Mouse (Mus musculus) heart, adult 8-10 months (tissue): ENCODE results near the gene Dcaf7. TPM values are rescaled to one million over a fixed set of nuclear protein-coding genes. Genes with fewer than 3 reads are reported as not detected.
"Not testable (repeated sequence)": the region's sequence is repeated elsewhere in the genome, so short reads cannot be mapped to it uniquely, and the experiment has no call there.

Experiments
- DNase-seq: peaks from one replicate; pipeline ENCODE4 v3.0.0; 2022; ENCODE audit warnings: low spot score
- total RNA-seq, 4 experiments: library from RNA; stranded (reverse); gene quantifications; 2 replicates each; pipeline ENCODE4 v1.2.4; 2022

The Dcaf7 gene
- total RNA-seq, 4 experiments from 2014 or later: 35.1 to 41.9 (median 38.4) TPM

DNA sequence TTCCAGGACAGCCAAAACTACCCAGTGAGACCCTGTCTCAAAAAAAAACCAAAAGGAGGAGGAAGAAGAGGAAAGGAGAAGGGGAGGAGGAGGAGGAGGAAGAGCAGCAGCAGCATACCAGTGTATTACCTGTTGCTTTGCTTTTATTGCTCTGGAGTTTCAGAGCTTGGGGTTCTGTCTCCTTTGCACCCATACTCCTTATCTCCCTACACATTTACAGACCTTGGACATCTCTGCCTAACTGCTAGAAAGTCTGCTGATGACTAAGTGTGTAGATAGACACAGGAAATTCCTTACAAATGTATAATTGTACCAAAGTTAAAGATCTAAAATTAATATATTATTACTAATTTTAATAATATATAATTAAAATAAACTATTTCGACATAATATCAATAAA, 8.6 kb downstream of the Dcaf7 start:
- no peak for DNase-seq

DNA sequence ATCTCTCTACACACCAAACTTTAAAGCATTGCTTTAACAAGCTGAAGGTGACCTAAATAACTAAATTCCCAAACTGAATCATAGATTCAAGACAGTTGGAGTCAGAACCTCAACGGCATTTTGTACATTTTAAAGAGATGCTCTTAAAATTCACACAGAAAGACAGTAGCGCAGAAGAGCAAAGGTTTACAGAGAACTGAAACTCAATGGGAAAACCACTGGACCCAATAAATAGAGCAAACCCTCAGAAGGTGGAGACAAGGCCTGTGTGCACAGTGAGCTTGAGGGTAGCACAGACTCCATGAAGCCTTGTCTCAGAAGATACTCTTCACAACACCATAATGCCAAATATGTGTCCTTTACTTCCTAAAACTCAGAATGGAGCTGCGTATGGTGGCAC, 9.1 kb downstream of the Dcaf7 start:
- no peak for DNase-seq

DNA sequence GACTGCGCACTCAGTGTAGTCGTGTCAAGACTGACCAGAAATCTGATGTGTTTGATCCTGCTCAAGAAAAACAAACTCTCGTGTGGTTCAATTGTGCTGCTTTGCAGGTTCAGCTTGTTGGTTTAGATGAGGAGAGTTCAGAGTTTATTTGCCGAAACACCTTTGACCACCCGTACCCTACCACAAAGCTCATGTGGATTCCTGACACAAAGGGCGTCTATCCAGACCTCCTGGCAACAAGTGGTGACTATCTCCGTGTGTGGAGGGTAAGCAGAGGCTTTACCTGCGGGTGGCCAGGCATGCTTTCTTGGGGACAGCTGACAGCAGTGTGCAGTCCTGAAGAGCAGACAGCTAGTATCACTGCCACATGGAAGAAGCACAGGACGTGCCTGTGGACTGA, 9.9 kb downstream of the Dcaf7 start:
- no peak for DNase-seq

DNA sequence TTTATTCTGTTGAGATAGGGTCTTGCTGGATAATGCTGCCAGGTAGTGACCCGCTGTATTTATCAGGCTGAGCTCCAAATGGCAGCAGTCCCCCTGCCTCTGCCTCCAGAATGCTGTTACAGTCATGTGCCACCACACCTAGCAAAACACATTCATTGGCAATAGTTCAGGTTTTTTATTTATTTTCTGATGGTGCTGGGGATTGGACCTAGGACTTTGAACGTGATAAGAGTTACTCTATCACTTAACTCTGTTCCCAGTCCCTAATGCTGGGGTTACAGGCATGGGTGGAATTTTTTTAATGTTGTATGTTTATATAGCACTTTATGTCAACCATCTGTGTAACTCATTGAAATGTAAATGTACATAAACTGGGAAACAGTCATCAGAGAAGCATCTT, 17.2 kb downstream of the Dcaf7 start:
- DNase-seq: no peak

DNA sequence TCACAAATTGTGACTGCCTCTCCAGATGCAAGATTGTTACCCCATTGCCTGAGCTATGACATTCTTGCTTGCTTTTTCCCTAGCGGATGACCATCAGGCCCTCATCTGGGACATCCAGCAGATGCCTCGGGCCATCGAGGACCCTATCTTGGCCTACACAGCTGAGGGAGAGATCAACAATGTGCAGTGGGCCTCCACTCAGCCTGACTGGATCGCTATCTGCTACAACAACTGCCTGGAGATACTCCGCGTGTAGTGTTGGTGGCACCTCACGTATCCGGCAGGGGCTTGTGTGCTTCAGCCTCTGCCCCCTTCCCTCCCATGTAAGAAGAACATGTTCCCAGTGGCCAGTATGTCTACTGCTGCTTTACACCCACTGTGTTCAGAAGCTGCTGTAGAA, 17.9 kb downstream of the Dcaf7 start:
- DNase-seq: no peak

DNA sequence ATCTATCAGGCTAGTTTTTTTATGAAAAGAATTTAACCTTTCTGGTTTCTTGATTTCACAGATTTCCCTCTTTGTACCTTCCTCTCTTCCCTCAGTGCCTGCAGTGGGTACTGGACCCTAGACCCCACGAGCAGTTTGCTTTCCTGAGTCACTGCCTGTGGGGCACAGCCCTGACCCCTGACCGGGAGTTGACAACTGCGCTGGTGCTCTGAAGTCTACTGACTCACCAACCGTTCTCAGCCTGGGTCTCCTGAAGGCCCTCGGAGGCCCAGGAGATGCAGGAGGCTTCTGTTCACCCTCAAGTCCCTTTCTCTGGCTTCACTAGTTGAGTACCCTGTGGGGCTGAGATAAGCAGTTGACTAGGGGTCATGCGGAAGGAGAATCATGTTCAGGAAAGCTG, 18.7 kb downstream of the Dcaf7 start:
- DNase-seq: no peak

DNA sequence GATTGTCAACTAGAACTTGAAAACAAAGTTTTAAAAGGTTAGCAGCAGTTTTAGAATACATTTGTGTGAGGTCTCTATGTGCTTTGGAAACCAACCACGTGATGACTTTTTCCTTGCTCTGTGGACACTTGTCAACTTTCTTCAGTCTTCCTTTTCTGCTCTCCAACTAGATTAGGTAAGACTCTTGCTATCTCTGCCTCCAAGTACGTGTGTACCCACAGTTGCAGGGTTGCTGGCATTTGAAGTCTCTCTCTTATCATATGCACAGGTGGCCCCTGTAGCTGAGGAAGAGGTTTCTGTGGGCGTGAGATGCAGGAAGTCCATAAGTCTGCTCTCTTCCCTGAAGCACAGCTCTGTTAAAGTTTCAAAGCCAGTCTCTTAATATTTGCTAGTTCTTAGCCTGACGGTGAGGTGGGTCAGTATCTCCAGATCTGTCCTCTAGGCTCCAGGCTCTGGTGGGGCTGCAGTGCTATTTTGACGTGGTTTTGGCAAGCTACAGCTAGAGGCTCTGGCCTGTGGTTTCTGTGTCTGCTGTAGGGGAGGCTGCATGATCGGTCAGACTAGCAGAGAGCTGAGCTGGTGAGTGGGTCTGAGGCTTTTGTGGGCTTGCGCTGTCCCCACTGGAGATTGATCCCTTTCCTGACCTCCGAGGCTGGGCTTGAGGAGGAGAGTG, 20.3 kb downstream of the Dcaf7 start:
- no peak for DNase-seq

DNA sequence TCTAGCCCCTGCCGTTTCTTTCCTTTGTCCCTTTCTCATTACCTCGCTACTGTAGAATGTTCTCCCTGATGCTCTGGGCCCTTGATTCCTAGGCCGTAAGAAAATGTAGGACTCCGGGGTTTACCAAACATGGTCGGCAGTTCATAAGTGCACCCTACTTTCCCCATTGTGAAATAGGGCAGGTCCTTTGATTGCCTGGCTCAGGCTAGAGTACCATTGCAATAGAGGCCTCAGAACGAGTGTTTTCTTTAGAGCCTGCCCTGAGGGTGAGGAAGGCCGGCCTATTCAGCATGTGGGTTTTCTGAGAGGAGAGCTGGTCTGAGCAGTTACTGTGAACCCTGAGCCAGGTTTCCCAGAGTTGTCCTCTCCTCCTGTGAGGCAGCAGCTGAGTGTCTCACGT, 21.3 kb downstream of the Dcaf7 start:
- no peak for DNase-seq

DNA sequence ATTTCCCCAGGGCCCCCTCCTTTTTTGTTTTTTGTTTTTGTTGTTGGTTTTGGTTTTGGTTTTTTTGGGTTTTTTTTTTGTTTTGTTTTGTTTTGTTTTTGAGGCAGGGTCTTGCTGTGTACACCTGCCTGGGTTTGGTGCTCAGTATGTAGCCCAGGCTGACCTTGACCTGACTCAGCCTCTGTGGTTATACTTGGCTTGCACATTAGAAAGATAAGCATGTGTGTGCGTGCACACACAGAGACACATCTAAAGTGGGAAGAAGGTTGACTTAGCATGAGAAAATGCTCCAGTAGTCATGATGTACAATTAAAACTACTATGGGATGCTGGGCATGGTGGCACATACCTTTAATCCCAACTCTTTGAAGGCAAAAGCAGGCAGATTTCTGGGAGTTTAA, 23.9 kb downstream of the Dcaf7 start:
- no peak for DNase-seq

DNA sequence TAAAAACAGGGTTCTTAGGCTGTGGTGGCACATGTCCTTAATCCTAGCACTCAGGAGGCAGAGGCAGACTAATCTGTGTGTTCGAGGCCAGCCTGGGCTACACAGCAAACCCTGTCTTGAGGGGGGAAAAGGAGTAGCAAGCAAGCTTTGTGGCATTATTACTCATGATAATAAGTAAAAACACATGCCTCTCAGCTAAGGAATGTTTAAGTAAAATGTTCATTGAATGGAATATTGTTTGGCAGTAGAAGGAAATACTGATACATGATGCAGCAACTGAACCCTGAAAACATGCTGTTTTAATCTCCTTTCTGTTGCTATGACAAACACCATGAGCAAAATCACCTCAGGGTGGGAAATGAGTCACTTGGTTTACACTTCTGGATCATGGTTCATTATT, 24.6 kb downstream of the Dcaf7 start:
- DNase-seq: no peak

DNA sequence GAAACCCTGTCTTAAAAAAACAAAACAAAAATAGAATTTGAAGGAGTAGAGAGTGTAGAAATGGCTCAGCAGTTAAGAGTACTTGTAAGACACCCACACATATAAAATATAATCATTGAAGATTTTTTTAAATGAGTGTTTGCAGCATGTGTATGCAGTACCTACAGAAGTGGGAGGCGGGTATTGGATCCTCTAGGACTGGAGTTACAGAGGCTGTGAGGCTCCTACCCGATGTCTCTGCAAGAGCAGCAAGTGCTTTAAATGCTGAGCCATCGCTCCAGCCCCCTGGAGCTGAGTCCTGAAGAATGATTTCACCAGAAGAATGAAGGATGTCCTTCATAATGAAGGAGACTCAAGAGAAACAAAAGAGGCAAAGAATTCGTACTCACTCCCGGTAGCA, 27.1 kb downstream of the Dcaf7 start:
- DNase-seq: no peak

DNA sequence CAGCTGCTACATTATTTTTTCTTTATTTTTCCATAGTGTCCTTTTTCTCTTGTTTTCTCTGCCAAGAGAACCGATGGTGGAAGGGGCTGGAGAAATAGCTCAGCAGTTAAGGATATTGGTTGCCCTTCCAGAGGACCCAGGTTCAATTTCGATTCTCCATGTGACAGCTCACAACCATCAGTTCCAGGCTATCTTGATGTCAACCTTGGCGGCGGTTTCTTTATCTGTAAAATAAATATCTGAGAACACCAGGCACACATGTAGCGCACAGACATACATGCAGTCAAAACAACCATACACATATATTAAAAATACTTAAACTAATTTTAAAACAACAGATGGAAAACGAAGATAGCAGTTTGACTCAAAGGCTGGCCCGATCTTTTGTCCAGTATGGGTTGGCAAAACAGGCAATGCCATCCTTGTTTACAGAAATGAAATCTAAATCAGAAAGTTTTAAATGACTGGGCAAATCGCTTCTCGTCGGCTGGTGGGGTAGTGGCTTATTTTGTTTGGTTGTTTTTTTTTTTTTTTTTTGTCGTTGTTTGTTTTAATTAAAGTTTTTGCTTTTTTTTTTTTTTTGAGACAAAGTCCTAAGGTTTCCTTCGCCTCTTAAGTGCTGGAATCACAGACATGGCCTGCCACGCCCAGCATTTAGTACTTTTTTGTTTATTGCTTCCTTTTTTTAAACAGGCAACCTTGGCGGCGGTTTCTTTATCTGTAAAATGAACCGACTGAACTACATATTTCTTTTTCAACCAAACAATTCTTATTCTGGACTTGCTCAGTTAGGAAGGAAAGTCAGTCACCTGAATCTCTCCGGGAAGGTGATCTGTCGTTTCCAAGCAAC, 28.6 kb downstream of the Dcaf7 start:
- DNase-seq: no peak

DNA sequence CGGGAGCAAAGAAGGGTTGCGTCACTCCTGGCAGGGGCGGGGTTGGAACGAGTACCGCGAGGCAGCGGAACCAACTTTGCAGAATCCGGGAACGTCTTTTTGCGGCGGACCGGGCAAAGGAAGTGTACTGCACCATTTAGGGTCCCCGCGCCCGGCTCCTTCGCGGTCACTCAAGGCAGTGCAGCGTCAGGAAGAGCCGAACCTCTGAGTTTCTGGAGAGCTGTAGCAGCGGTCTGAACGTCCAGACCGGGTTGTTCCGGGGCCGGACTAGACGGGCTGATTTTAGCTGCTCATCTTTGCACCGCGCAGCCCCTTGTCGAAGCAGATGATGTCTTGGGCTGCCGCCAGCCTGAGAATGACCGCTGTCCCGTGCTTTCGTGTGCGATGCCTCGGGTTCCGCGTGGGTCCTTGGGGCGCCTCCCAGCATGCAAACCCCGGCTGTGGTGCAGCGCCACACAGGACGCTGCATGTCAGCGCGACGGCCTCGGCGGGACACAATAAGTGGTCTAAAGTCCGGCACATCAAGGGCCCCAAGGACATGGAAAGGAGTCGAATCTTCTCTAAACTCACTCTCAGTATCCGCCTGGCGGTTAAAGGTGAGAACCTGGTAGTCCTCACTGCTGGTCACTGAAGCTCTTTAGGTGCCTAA, 29.4 kb downstream of the Dcaf7 start, which contains the start of gene Taco1:
Taco1 (plus strand) TSS at position 139 of the 649 bp plus-strand sequence.
- peak; percentile 96 for DNase-seq

DNA sequence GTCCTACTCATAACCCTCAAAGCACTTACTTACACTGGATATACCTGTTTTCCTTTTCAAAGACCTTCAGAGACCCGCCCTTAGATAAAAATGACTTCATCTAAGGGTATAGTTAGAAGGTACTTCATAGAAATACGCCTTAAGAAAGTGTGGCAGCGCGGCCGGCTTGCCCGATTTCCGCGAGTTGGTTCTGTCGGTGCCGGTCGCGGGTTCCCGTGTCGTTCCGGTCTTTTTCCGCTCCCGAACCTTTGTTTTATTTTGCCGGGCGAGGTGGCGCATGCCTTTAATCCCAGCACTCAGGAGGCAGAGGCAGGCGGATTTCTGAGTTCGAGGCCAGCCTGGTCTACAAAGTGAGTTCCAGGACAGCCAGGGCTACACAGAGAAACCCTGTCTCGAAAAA, 29.9 kb downstream of the Dcaf7 start:
- DNase-seq: not testable (repeated sequence)

DNA sequence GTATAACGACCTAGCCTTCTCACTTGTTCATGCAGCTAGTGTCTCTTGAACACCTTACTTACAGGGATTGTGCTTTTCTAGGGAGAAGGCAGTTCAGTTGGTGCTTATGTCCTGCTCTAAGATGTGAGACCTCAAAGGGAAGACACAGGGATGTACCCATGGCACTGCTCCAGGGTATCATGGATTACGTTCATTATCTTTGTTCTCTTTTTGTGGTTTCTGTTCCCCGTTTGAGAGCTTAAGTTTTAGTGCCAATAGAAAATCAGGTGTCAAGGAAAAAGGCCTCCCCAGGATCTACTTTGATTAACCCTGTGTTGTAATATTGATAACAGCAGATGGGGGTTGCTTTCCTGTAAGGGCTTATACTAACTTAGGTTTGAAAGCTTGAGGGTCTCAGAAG, 37.1 kb downstream of the Dcaf7 start:
- no peak for DNase-seq

DNA sequence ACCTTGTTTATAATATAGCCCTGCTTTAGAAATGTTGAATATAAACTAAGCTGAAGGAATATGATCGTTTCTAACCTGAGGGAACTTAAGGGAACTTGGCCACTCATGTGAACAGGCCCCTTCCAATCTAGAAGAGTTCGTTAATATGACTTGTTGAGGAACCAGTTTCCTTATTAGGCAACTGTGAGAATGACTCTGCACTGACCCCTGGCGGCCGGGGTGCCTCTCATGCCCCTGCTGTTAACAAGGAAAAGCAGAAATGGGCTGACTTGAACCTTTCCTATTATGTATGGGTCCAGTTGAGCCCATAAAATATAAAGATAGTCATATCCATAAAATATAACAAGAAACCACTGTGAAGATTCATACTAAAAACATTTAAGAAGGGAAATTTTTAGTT, 39.6 kb downstream of the Dcaf7 start:
- DNase-seq: peak; percentile 63

DNA sequence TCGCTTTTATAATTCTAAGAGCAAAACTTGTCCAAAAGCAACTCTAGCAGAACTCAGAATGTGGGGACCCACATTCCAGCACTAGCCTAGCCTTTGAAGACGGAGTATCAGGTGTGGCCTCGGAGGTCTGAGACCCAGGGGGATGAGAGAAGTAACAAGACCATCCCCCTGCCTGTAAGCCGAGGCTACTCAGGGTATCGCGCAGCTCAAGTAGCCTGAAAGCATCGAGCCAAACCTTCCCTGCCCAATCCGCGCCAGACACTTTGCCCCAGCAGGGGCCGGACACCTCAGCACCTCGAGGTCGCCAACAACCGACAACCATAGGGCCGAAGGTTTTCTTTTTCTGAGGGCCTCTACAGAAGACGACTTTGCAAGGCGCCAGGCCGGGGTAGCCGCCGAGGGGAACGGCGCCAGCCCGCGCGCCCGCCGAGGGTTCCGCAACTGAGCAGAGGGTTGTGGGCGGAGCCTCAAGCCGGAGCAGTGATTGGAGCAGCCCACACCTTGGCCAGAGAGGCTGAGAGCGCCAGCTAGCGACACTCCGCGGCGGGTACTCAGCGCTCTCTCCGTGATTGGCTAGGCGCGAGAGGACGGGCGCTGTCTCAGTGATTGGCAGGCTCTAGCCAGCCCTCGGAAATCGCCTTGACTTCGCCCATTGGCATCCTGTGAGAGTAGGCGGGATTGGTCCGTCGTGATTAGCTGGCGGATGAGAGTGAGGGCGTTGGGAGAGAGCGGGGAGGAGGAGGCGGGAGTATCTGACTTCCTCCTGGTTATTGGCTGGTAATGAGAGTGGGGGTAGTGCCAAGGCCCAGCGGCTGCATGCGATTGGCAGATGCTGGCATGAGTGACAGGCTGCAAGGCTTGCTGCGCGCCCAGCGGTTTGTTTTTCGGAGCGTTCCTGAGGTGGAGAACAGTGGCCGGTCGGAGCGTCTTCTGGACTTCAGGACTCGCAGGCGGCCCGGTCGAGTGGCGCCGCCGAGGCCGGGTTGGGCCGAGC, 47.3 kb downstream of the Dcaf7 start, which contains the start of gene Map3k3:
Map3k3 (plus strand) TSS at position 906 of the 994 bp plus-strand sequence.
- peak; percentile 100 for DNase-seq

DNA sequence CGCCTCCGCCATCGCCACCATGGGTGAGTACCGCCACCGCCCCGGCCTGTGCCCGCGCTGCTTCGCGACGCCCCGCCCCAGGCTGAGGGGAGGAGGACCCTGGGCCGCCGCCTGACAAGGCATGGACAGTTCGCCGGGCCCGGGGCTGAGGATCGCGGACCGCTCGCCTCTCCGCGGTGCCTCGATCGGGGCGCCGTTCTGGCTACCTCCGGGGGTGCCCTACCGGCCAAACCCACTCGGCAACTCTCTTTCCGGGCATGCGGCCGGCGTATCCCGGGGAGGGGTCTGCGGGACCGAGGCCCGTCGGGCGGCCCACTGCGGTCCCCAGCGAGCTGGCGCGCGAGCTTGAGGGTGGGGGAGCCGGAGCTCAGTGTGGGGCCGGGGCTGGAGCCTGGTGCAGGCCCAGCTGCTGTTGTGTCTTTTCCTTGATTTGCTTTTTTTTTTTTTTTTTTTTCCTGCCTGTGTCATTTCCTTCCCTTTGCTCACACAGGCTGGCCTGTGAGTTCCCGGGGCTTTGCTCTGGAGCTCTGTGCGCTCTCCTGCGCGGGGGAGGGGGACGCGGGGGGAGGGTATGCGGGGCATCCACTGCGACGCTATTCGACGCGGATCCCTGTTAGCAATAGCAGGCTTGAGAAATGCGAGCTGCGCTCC, 48.4 kb downstream of the Dcaf7 start:
- peak; percentile 66 for DNase-seq

DNA sequence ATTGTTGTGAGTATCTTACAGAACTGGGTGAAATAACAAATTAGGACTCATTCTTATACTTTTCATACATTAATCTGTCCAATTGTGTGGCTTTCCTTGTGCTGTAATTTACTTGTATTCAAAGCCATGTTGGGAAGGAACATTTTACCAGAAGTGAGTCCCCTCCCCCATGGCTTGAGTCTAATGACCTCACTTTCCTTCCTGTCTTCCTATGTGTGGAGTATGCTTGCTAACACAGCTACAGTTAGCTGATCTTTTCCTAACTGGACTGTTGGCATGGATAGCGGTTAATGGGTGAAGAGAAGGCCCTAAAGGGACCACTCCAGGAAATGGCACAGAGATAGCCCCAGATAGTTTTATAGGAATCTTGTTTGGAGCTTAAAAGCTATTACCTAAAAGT, 61.6 kb downstream of the Dcaf7 start:
- peak; percentile 71 for DNase-seq

DNA sequence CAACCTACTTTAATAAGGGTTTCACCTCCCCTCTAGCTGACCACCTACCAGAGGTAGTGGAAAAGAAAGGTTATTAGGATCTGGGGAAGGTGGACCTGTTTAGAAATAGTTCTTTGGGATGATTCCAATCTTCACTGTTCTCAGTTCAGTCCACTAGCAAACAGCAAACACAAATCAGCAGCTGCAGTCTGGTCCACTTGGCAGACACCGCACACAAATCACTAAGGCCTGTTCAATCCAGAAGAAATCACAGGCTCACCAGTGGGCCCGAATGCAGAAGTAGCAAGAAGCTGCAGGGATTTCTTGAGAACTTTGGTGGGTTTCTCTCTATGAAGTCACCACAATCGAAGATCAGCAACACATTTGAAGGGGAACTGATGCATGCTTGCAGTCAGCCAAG, 66.2 kb downstream of the Dcaf7 start:
- peak; percentile 25 for DNase-seq
